Mouse (Mus musculus): Measurements from ENCODE around the gene Pecam1. TPM values are rescaled to one million over a fixed set of nuclear protein-coding genes. Genes with fewer than 3 reads are reported as not detected.
"Not testable (repeated sequence)": the region's sequence is repeated elsewhere in the genome, so short reads cannot be mapped to it uniquely, and the experiment has no call there.

Pecam1 gene
- polyA plus RNA-seq, 1 experiment from 2014 or later: 44.2 TPM

- H3K27ac ChIP-seq; ATAC-seq (ENCODE audit: insufficient number of reproducible peaks, low FRiP score, low TSS enrichment, low read depth); H3K4me3 ChIP-seq; H3K4me1 ChIP-seq; H3K36me3 ChIP-seq; H3K9ac ChIP-seq; H3K4me2 ChIP-seq; H3K27me3 ChIP-seq; H3K9me3 ChIP-seq: not testable (repeated sequence)
- 88% methylated on average over 3 of the region's 3 CpGs for WGBS
Observed at GRCm38 (mm10) chr11:106634175-106634574, 116.3 kb downstream of the Pecam1 start.

- WGBS: 89% methylated on average over 2 of the region's 2 CpGs
- no peak overlapping the region for H3K9ac ChIP-seq
- no peaks in the 10 kb centered on the region for H3K27me3 ChIP-seq
- no peak overlapping the region for H3K4me3 ChIP-seq
- no peak overlapping the region for H3K4me2 ChIP-seq
- no peaks in the 10 kb centered on the region for H3K4me1 ChIP-seq
- no peak for ATAC-seq (ENCODE audit: insufficient number of reproducible peaks, low FRiP score, low TSS enrichment, low read depth)
- H3K36me3 ChIP-seq: no peaks in the 10 kb centered on the region
- H3K27ac ChIP-seq: no peak overlapping the region
- H3K9me3 ChIP-seq: no peaks in the 10 kb centered on the region
Observed at GRCm38 (mm10) chr11:106633456-106633855, 117.0 kb downstream of the Pecam1 start.

GRCm38 (mm10) chr11:106627692-106628091, 122.7 kb downstream of the Pecam1 start:
- WGBS: 18% methylated on average over 6 of the region's 6 CpGs
- Histone ChIP-seq H3K4me1 (no peaks in the 10 kb centered on the region), H3K4me2 (no peak overlapping the region), H3K9ac (no peak overlapping the region), H3K27me3 (no peaks in the 10 kb centered on the region), H3K4me3 (no peak overlapping the region), H3K36me3 (no peaks in the 10 kb centered on the region), H3K9me3 (no peaks in the 10 kb centered on the region), H3K27ac (no peak overlapping the region)
- ATAC-seq (ENCODE audit: insufficient number of reproducible peaks, low FRiP score, low TSS enrichment, low read depth): no peak

GRCm38 (mm10) chr11:106625577-106625976, 124.9 kb downstream of the Pecam1 start:
- H3K9ac ChIP-seq: no peak overlapping the region
- H3K4me2 ChIP-seq: no peak overlapping the region
- H3K27me3 ChIP-seq: no peaks in the 10 kb centered on the region
- no peak for ATAC-seq (ENCODE audit: insufficient number of reproducible peaks, low FRiP score, low TSS enrichment, low read depth)
- 54% methylated on average over 3 of the region's 3 CpGs for WGBS
- no peak overlapping the region for H3K4me3 ChIP-seq
- H3K36me3 ChIP-seq: no peaks in the 10 kb centered on the region
- H3K27ac ChIP-seq: no peak overlapping the region
- H3K4me1 ChIP-seq: no peaks in the 10 kb centered on the region; the same call in 1 of the 2 replicates
- H3K9me3 ChIP-seq: no peaks in the 10 kb centered on the region

GRCm38 (mm10) chr11:106623629-106624028, 126.8 kb downstream of the Pecam1 start:
- H3K27me3 ChIP-seq: no peaks in the 10 kb centered on the region
- no peak overlapping the region for H3K27ac ChIP-seq
- H3K4me3 ChIP-seq: no peak overlapping the region
- no peak for ATAC-seq (ENCODE audit: insufficient number of reproducible peaks, low FRiP score, low TSS enrichment, low read depth)
- H3K9ac ChIP-seq: no peak overlapping the region
- H3K4me2 ChIP-seq: no peak overlapping the region
- no peaks in the 10 kb centered on the region for H3K9me3 ChIP-seq
- H3K36me3 ChIP-seq: no peaks in the 10 kb centered on the region
- 84% methylated on average over 2 of the region's 2 CpGs for WGBS
- H3K4me1 ChIP-seq: no peaks in the 10 kb centered on the region; the same call in 1 of the 2 replicates

GRCm38 (mm10) chr11:106622056-106622455, 128.4 kb downstream of the Pecam1 start:
- Histone ChIP-seq H3K9me3 (no peaks in the 10 kb centered on the region), H3K27ac (no peak overlapping the region), H3K27me3 (no peaks in the 10 kb centered on the region), H3K4me1 (no peaks in the 10 kb centered on the region; the same call in 1 of the 2 replicates), H3K4me3 (no peak overlapping the region), H3K9ac (no peak overlapping the region), H3K36me3 (no peaks in the 10 kb centered on the region), H3K4me2 (no peak overlapping the region)
- no peak for ATAC-seq (ENCODE audit: insufficient number of reproducible peaks, low FRiP score, low TSS enrichment, low read depth)
- WGBS: 85% methylated on average over 8 of the region's 8 CpGs

- not testable (repeated sequence) for H3K27ac ChIP-seq; H3K36me3 ChIP-seq; H3K4me3 ChIP-seq; H3K9ac ChIP-seq; H3K27me3 ChIP-seq; H3K4me1 ChIP-seq; H3K4me2 ChIP-seq; ATAC-seq (ENCODE audit: insufficient number of reproducible peaks, low FRiP score, low TSS enrichment, low read depth); H3K9me3 ChIP-seq
- 83% methylated on average over 4 of the region's 4 CpGs for WGBS
Observed at GRCm38 (mm10) chr11:106618768-106619167, 131.7 kb downstream of the Pecam1 start.

- no peak for ATAC-seq (ENCODE audit: insufficient number of reproducible peaks, low FRiP score, low TSS enrichment, low read depth)
- Histone ChIP-seq H3K4me2 (no peak overlapping the region), H3K4me1 (peaks cover 4% of the 10 kb centered on the region), H3K27me3 (no peaks in the 10 kb centered on the region), H3K27ac (no peak overlapping the region), H3K36me3 (no peaks in the 10 kb centered on the region), H3K9me3 (no peaks in the 10 kb centered on the region), H3K4me3 (no peak overlapping the region), H3K9ac (no peak overlapping the region)
- WGBS: 83% methylated on average over 13 of the region's 13 CpGs
Observed at GRCm38 (mm10) chr11:106617821-106618580, 132.4 kb downstream of the Pecam1 start.

- H3K4me1 ChIP-seq: peaks cover 16% of the 10 kb centered on the region
- H3K4me3 ChIP-seq: no peak overlapping the region
- no peaks in the 10 kb centered on the region for H3K9me3 ChIP-seq
- no peak overlapping the region for H3K4me2 ChIP-seq
- no peak overlapping the region for H3K27ac ChIP-seq
- ATAC-seq (ENCODE audit: insufficient number of reproducible peaks, low FRiP score, low TSS enrichment, low read depth): no peak
- no peaks in the 10 kb centered on the region for H3K27me3 ChIP-seq
- H3K9ac ChIP-seq: no peak overlapping the region
- H3K36me3 ChIP-seq: no peaks in the 10 kb centered on the region
- 67% methylated on average over 4 of the region's 4 CpGs for WGBS
Observed at GRCm38 (mm10) chr11:106615561-106615960, 134.9 kb downstream of the Pecam1 start.

GRCm38 (mm10) chr11:106614339-106614645, 136.1 kb downstream of the Pecam1 start:
- Histone ChIP-seq H3K36me3 (no peaks in the 10 kb centered on the region), H3K4me3 (no peak overlapping the region), H3K4me1 (peaks cover 23% of the 10 kb centered on the region), H3K27ac (no peak overlapping the region), H3K27me3 (no peaks in the 10 kb centered on the region), H3K9ac (no peak overlapping the region), H3K4me2 (no peak overlapping the region), H3K9me3 (no peaks in the 10 kb centered on the region)
- WGBS: 72% methylated on average over 4 of the region's 4 CpGs
- ATAC-seq (ENCODE audit: insufficient number of reproducible peaks, low FRiP score, low TSS enrichment, low read depth): no peak

- WGBS: 55% methylated on average over 15 of the region's 15 CpGs
- Histone ChIP-seq H3K4me3 (peak overlapping the region; percentile 97), H3K4me2 (peak overlapping the region; percentile 80), H3K9ac (no peak overlapping the region), H3K27ac (peak overlapping the region; percentile 87), H3K27me3 (no peaks in the 10 kb centered on the region), H3K9me3 (no peaks in the 10 kb centered on the region), H3K36me3 (no peaks in the 10 kb centered on the region), H3K4me1 (peaks cover 23% of the 10 kb centered on the region)
- ATAC-seq (ENCODE audit: insufficient number of reproducible peaks, low FRiP score, low TSS enrichment, low read depth): no peak
Observed at GRCm38 (mm10) chr11:106613638-106614338, 136.6 kb downstream of the Pecam1 start.

- peaks cover 23% of the 10 kb centered on the region for H3K4me1 ChIP-seq
Observed at GRCm38 (mm10) chr11:106612961-106613637, 137.3 kb downstream of the Pecam1 start, which contains the start of gene Tex2. Tex2 (minus strand) TSS chr11:106613423.

More at GRCm38 (mm10) chr11:106612961-106613637, 137.3 kb downstream of the Pecam1 start, which contains the start of gene Tex2:
- H3K27ac ChIP-seq: peak within 1 kb of the TSS; percentile 87
- no peaks in the 10 kb centered on the region for H3K9me3 ChIP-seq
- peak within 1 kb of the TSS; percentile 97 for H3K4me3 ChIP-seq
- under 1% methylated on average over 42 of the region's 45 CpGs for WGBS
- ATAC-seq (ENCODE audit: insufficient number of reproducible peaks, low FRiP score, low TSS enrichment, low read depth): peak; percentile 95
- H3K9ac ChIP-seq: peak within 1 kb of the TSS; percentile 77
- peak within 1 kb of the TSS; percentile 80 for H3K4me2 ChIP-seq
- no peaks in the 10 kb centered on the region for H3K27me3 ChIP-seq
- H3K36me3 ChIP-seq: no peaks in the 10 kb centered on the region
